Mouse (Mus musculus) limb, embryonic 13.5 days (tissue): ENCODE results near the gene Kazn. TPM values are rescaled to one million over a fixed set of nuclear protein-coding genes. Genes with fewer than 3 reads are reported as not detected.

ENCODE experiments used
- ATAC-seq: fragments of 200-750 bp; cut with Nextera tagmentation; 2 replicates; pipeline ENCODE4 v1.8.0; 2017; ENCODE audit warnings: low read depth, moderate number of reproducible peaks, moderate TSS enrichment; ENCODE audit not compliant: low FRiP score
- H3K27ac ChIP-seq: fragments of 300-500 bp; sonication (generic); 2 replicates; pipeline ENCODE4 v1.5.1; 2015; ENCODE audit warnings: inconsistent platforms, mild to moderate bottlenecking, moderate library complexity
- H3K27me3 ChIP-seq: fragments of 300-500 bp; sonication (generic); 2 replicates; pipeline ENCODE4 v1.6.1; 2015; ENCODE audit warnings: mild to moderate bottlenecking, inconsistent platforms
- H3K36me3 ChIP-seq: fragments of 300-500 bp; sonication (generic); 2 replicates; pipeline ENCODE4 v1.6.1; 2015; ENCODE audit warnings: inconsistent platforms, mild to moderate bottlenecking, moderate library complexity
- H3K4me1 ChIP-seq: fragments of 300-500 bp; sonication (generic); 2 replicates; pipeline ENCODE4 v1.6.1; 2015; ENCODE audit warnings: inconsistent platforms
- H3K4me2 ChIP-seq: fragments of 300-500 bp; sonication (generic); replicated peaks from 2 replicates; pipeline ENCODE4 v1.6.1; 2015; ENCODE audit warnings: inconsistent platforms, mild to moderate bottlenecking, moderate library complexity
- H3K4me3 ChIP-seq: fragments of 300-500 bp; sonication (generic); 2 replicates; pipeline ENCODE4 v1.5.1; 2015; ENCODE audit warnings: moderate library complexity, mild to moderate bottlenecking, inconsistent platforms
- H3K9ac ChIP-seq: fragments of 300-500 bp; sonication (generic); 2 replicates; pipeline ENCODE4 v1.6.1; 2015; ENCODE audit warnings: mild to moderate bottlenecking, inconsistent platforms
- H3K9me3 ChIP-seq: fragments of 300-500 bp; sonication (generic); 2 replicates; pipeline ENCODE4 v1.6.1; 2016; ENCODE audit warnings: inconsistent platforms
- WGBS: fragments of 180-500 bp; shearing (Covaris S2); methylation state at CpG from one replicate; pipeline ENCODE4 v1.1.7; 2015; 5-methylcytosine and 5-hydroxymethylcytosine counted together
- polyA plus RNA-seq: library from polyadenylated mRNA; unstranded; fragments of >200 nt; fragmentation: Nextera tagmentation; extraction: Ambion mirVana; gene quantifications from 2 replicates; pipeline ENCODE4 v1.2.1, GENCODE M21; 2015

Gene Kazn
- polyA plus RNA-seq, 1 experiment from 2014 or later: 14.4 TPM

- WGBS: 42% methylated on average over 8 of the region's 8 CpGs
- no peak for ATAC-seq
Measured at GRCm38 (mm10) chr4:142065270-142065669, 173.9 kb downstream of the Kazn start.

GRCm38 (mm10) chr4:142064582-142065228 lies 174.5 kb downstream of the Kazn start:
- Histone ChIP-seq H3K4me2 (no peak overlapping the region), H3K36me3 (no peaks in the 10 kb centered on the region), H3K4me3 (no peak overlapping the region), H3K27me3 (no peaks in the 10 kb centered on the region; the same call in 1 of the 2 replicates), H3K9ac (no peak overlapping the region), H3K27ac (no peak overlapping the region), H3K4me1 (peaks cover 63% of the 10 kb centered on the region), H3K9me3 (no peaks in the 10 kb centered on the region)
- WGBS: 73% methylated on average over 11 of the region's 11 CpGs
- no peak for ATAC-seq

More at GRCm38 (mm10) chr4:142065270-142065669, 173.9 kb downstream of the Kazn start:
- Histone ChIP-seq H3K4me2 (no peak overlapping the region), H3K27me3 (no peaks in the 10 kb centered on the region; the same call in 1 of the 2 replicates), H3K9me3 (no peaks in the 10 kb centered on the region), H3K36me3 (no peaks in the 10 kb centered on the region), H3K4me1 (peaks cover 61% of the 10 kb centered on the region), H3K4me3 (no peak overlapping the region), H3K9ac (no peak overlapping the region), H3K27ac (no peak overlapping the region)

DNA sequence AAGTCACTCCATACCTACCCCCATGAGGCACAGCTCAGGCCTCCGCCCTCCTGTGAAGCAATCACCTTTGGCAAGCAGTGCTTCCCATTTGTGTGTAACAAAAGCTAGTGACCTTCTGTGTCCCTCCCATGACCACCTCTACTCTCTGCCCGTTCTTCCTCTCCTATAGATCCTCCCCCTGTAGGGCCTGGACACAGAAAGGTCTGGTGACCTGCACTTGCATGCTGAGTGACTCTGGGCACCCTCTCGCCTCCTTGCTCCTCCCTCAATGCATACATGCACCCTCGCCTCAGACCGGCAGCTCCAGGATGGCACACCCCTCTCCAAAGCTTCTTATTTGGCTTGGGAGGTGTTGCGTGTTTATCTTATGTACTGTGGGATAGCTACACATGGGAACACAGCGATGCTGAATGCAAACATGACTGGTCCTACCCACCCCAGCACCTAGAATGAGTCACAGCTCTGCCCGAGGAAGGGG lies 176.1 kb downstream of the Kazn start:
- peaks cover 56% of the 10 kb centered on the region for H3K4me1 ChIP-seq

GRCm38 (mm10) chr4:142061485-142062240 lies 177.5 kb downstream of the Kazn start:
- H3K36me3 ChIP-seq: no peaks in the 10 kb centered on the region
- no peak for ATAC-seq
- H3K4me3 ChIP-seq: no peak overlapping the region
- H3K9me3 ChIP-seq: no peaks in the 10 kb centered on the region
- peak overlapping the region; percentile 30; the same call in 1 of the 2 replicates for H3K4me2 ChIP-seq
- 67% methylated on average over 23 of the region's 23 CpGs for WGBS
- H3K4me1 ChIP-seq: peaks cover 47% of the 10 kb centered on the region
- no peaks in the 10 kb centered on the region for H3K27me3 ChIP-seq
- no peak overlapping the region for H3K27ac ChIP-seq
- H3K9ac ChIP-seq: no peak overlapping the region

More for the DNA sequence above, 176.1 kb downstream of the Kazn start:
- no peak for ATAC-seq
- H3K9me3 ChIP-seq: no peaks in the 10 kb centered on the region
- H3K4me3 ChIP-seq: no peak overlapping the region
- H3K27ac ChIP-seq: no peak overlapping the region
- no peaks in the 10 kb centered on the region for H3K36me3 ChIP-seq
- H3K9ac ChIP-seq: no peak overlapping the region
- 90% methylated on average over 8 of the region's 8 CpGs for WGBS
- H3K4me2 ChIP-seq: no peak overlapping the region
- no peaks in the 10 kb centered on the region; the same call in 1 of the 2 replicates for H3K27me3 ChIP-seq

- H3K4me1 ChIP-seq: peaks cover 37% of the 10 kb centered on the region
- 30% methylated on average over 18 of the region's 18 CpGs for WGBS
- H3K4me3 ChIP-seq: no peak overlapping the region
- H3K27ac ChIP-seq: peak overlapping the region; percentile 73; the same call in 1 of the 2 replicates
- no peaks in the 10 kb centered on the region for H3K27me3 ChIP-seq
- H3K4me2 ChIP-seq: peak overlapping the region; percentile 30
- H3K9me3 ChIP-seq: no peaks in the 10 kb centered on the region
- ATAC-seq: peak; percentile 84
- H3K36me3 ChIP-seq: no peaks in the 10 kb centered on the region
- H3K9ac ChIP-seq: no peak overlapping the region
Measured at GRCm38 (mm10) chr4:142060455-142061378, 178.5 kb downstream of the Kazn start.

GRCm38 (mm10) chr4:142059841-142060193 lies 179.4 kb downstream of the Kazn start:
- Histone ChIP-seq H3K4me2 (no peak overlapping the region), H3K9me3 (no peaks in the 10 kb centered on the region), H3K36me3 (no peaks in the 10 kb centered on the region), H3K4me3 (no peak overlapping the region), H3K27me3 (no peaks in the 10 kb centered on the region), H3K4me1 (peaks cover 28% of the 10 kb centered on the region), H3K9ac (no peak overlapping the region), H3K27ac (no peak overlapping the region)
- no peak for ATAC-seq
- 85% methylated on average over 8 of the region's 8 CpGs for WGBS

DNA sequence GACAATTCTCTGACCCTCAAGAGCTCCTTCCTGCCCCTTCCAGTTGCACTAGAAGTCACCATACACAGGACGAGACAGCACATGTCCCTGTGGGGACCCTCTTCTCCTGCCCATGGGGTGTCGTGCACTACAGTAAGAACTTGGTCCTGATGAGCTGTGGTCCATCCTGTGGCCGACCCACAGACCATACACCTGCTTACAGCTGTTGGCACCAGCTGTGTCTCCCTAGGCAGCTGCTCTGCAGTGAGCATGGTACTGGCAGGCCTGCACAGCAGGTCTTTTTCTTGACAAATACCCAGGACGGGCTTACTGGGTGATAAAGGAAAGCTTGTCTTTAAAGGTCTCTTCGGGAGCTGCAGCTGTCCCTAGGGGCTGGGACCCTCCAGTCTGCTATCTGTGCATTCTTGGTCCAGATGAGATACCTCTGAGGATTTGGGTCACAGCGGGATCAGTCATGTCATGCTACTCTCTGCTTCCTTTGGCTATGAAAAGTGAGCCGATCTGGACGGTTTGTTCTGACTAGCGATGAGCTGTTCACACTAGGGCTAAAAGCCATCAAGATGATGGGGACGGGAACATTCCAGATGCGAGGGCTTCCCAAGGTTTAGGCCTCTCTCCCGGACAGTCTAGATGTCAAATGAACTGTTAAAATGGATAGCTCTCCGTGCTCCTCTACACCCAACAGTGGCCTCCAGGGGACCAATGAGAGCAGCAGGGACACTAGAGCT lies 179.9 kb downstream of the Kazn start:
- Histone ChIP-seq H3K9ac (no peak overlapping the region), H3K27ac (no peak overlapping the region), H3K36me3 (no peaks in the 10 kb centered on the region), H3K4me2 (no peak overlapping the region), H3K4me3 (no peak overlapping the region), H3K4me1 (peaks cover 28% of the 10 kb centered on the region), H3K9me3 (no peaks in the 10 kb centered on the region), H3K27me3 (no peaks in the 10 kb centered on the region)
- 77% methylated on average over 13 of the region's 13 CpGs for WGBS
- no peak for ATAC-seq

- ATAC-seq: no peak
- Histone ChIP-seq H3K4me3 (no peak overlapping the region), H3K27me3 (no peaks in the 10 kb centered on the region), H3K4me2 (no peak overlapping the region), H3K27ac (no peak overlapping the region), H3K36me3 (no peaks in the 10 kb centered on the region), H3K9me3 (no peaks in the 10 kb centered on the region), H3K4me1 (peaks cover 30% of the 10 kb centered on the region), H3K9ac (no peak overlapping the region)
- WGBS: 83% methylated on average over 22 of the region's 22 CpGs
Measured at GRCm38 (mm10) chr4:142057529-142058216, 181.5 kb downstream of the Kazn start.

GRCm38 (mm10) chr4:142055600-142055999 lies 183.6 kb downstream of the Kazn start:
- Histone ChIP-seq H3K36me3 (no peaks in the 10 kb centered on the region), H3K9me3 (no peaks in the 10 kb centered on the region), H3K9ac (no peak overlapping the region), H3K4me3 (no peak overlapping the region), H3K4me2 (no peak overlapping the region), H3K27ac (no peak overlapping the region), H3K27me3 (no peaks in the 10 kb centered on the region), H3K4me1 (peaks cover 20% of the 10 kb centered on the region)
- ATAC-seq: no peak
- 78% methylated on average over 8 of the region's 8 CpGs for whole genome bisulfite sequencing

GRCm38 (mm10) chr4:142054580-142054979 lies 184.6 kb downstream of the Kazn start:
- H3K4me3 ChIP-seq: no peak overlapping the region
- no peaks in the 10 kb centered on the region for H3K27me3 ChIP-seq
- H3K9me3 ChIP-seq: no peaks in the 10 kb centered on the region
- H3K4me2 ChIP-seq: no peak overlapping the region
- H3K36me3 ChIP-seq: no peaks in the 10 kb centered on the region
- H3K9ac ChIP-seq: no peak overlapping the region
- H3K27ac ChIP-seq: no peak overlapping the region
- ATAC-seq: no peak
- WGBS: 93% methylated on average over 11 of the region's 11 CpGs
- H3K4me1 ChIP-seq: peaks cover 15% of the 10 kb centered on the region
